Mouse (Mus musculus) heart, postnatal 0 days (tissue): ENCODE results near the gene Card11. TPM values are rescaled to one million over a fixed set of nuclear protein-coding genes. Genes with fewer than 3 reads are reported as not detected.

ENCODE experiments used
- ATAC-seq: fragments of 200-750 bp; cut with Nextera tagmentation; 2 replicates; pipeline ENCODE4 v1.8.0; 2017; ENCODE audit warnings: low read depth, moderate number of reproducible peaks, moderate library complexity; ENCODE audit not compliant: insufficient read depth
- DNase-seq: peaks from one replicate; pipeline ENCODE4 v3.0.0-alpha.2; 2016; ENCODE audit warnings: low spot score
- H3K27ac ChIP-seq: fragments of 300-500 bp; sonication (generic); 2 replicates; pipeline ENCODE4 v1.5.1; 2014; ENCODE audit warnings: low read depth, mild to moderate bottlenecking
- H3K27me3 ChIP-seq: fragments of 300-500 bp; sonication (generic); 2 replicates; pipeline ENCODE4 v1.6.1; 2014; ENCODE audit warnings: low read length, mixed read lengths; ENCODE audit not compliant: control insufficient read depth, insufficient read depth
- H3K36me3 ChIP-seq: fragments of 300-500 bp; sonication (generic); replicated peaks from 2 replicates; pipeline ENCODE4 v1.6.1; 2014; ENCODE audit warnings: low read length, mixed read lengths; ENCODE audit not compliant: control insufficient read depth, insufficient read depth
- H3K4me1 ChIP-seq: fragments of 300-500 bp; sonication (generic); 2 replicates; pipeline ENCODE4 v1.6.1; 2014; ENCODE audit warnings: antibody characterized with exemption; ENCODE audit not compliant: control insufficient read depth, insufficient read depth
- H3K4me2 ChIP-seq: fragments of 300-500 bp; sonication (generic); 2 replicates; pipeline ENCODE4 v1.6.1; 2014; ENCODE audit warnings: low read depth, mild to moderate bottlenecking, low read length, moderate library complexity
- H3K4me3 ChIP-seq: fragments of 300-500 bp; sonication (generic); 2 replicates; pipeline ENCODE4 v1.5.1; 2014; ENCODE audit warnings: low read depth, low read length
- H3K9ac ChIP-seq: fragments of 300-500 bp; sonication (generic); replicated peaks from 2 replicates; pipeline ENCODE4 v1.6.1; 2014; ENCODE audit warnings: low read depth, low read length, mixed read lengths
- H3K9me3 ChIP-seq: fragments of 300-500 bp; sonication (generic); replicated peaks from 2 replicates; pipeline ENCODE4 v1.6.1; 2016; ENCODE audit warnings: low read length; ENCODE audit not compliant: control insufficient read depth
- CTCF ChIP-seq: IDR thresholded peaks from 2 replicates; pipeline ENCODE4 v1.5.1; 2016; ENCODE audit warnings: antibody characterized with exemption, control low read depth, low read depth
- EP300 ChIP-seq: IDR thresholded peaks from 2 replicates; pipeline ENCODE4 v1.6.1; 2016; ENCODE audit warnings: antibody characterized with exemption, low read depth
- WGBS: fragments of 180-500 bp; shearing (Covaris S2); extraction: QIAGEN DNeasy Blood & Tissue Kit; methylation state at CpG from one replicate; pipeline ENCODE4 v1.1.7; 2014; 5-methylcytosine and 5-hydroxymethylcytosine counted together
- polyA plus RNA-seq: library from polyadenylated mRNA; unstranded; fragments of >200 nt; fragmentation: Nextera tagmentation; extraction: Ambion mirVana; gene quantifications from 2 replicates; pipeline ENCODE4 v1.2.1, GENCODE M21; 2015
- total RNA-seq: library from RNA; depleted of rRNA; stranded (reverse); fragments of >200 nt; gene quantifications from 2 replicates; pipeline ENCODE4 v1.2.3, GENCODE M21; 2014; ENCODE audit warnings: low replicate concordance

Gene Card11
- total and polyA plus RNA-seq, 2 experiments from 2014 or later: 0.45 TPM; not detected in 1

GRCm38 (mm10) chr5:140948009-140948408, 52.4 kb downstream of the Card11 start:
- Histone ChIP-seq H3K4me1 (no peaks in the 10 kb centered on the region), H3K9ac (no peak overlapping the region), H3K36me3 (no peaks in the 10 kb centered on the region), H3K27me3 (no peaks in the 10 kb centered on the region), H3K4me3 (no peak overlapping the region), H3K4me2 (peak overlapping the region; percentile 7; the same call in 1 of the 2 replicates), H3K9me3 (no peaks in the 10 kb centered on the region), H3K27ac (peak overlapping the region; percentile 15; the same call in 1 of the 2 replicates)
- DNase-seq: no peak
- TF ChIP-seq EP300: no peak
- no peak for TF ChIP-seq CTCF
- WGBS: 26% methylated on average over 10 of the region's 10 CpGs
- ATAC-seq: peak; percentile 58; the same call in 1 of the 2 replicates

DNA sequence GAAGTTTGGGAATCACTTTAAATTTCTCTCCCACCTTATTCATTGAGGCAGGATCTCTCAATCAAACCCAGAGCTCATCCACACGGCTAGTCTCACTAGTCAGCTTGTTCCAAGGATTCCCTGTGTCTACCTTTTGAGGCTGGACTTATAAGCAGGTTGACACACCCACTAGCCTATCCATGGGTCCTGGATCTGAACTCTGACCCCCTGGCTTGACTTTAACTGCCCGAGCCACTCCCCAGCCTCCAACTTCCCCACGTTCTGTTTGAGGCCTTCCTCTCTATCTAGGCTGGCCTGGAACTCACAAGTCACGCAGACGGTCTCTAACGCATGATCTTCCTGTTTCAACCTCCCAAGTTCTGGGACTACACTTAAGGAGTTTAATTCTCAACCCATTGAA, 54.3 kb downstream of the Card11 start:
- no peak for TF ChIP-seq EP300
- H3K9me3 ChIP-seq: no peaks in the 10 kb centered on the region
- no peaks in the 10 kb centered on the region for H3K4me1 ChIP-seq

GRCm38 (mm10) chr5:140944382-140945125, 55.8 kb downstream of the Card11 start:
- no peak overlapping the region for H3K4me3 ChIP-seq
- no peak overlapping the region for H3K9ac ChIP-seq
- H3K36me3 ChIP-seq: no peaks in the 10 kb centered on the region
- H3K4me1 ChIP-seq: no peaks in the 10 kb centered on the region
- ATAC-seq (no peak), DNase-seq (no peak)
- H3K4me2 ChIP-seq: no peak overlapping the region
- no peaks in the 10 kb centered on the region for H3K27me3 ChIP-seq
- no peaks in the 10 kb centered on the region for H3K9me3 ChIP-seq
- H3K27ac ChIP-seq: no peak overlapping the region
- TF ChIP-seq CTCF (no peak), EP300 (no peak)
- 74% methylated on average over 18 of the region's 18 CpGs for WGBS

More for the DNA sequence above, 54.3 kb downstream of the Card11 start:
- no peak overlapping the region for H3K9ac ChIP-seq
- WGBS: 83% methylated on average over 6 of the region's 6 CpGs
- no peak overlapping the region for H3K27ac ChIP-seq
- H3K36me3 ChIP-seq: no peaks in the 10 kb centered on the region
- H3K4me2 ChIP-seq: no peak overlapping the region
- ATAC-seq: no peak
- H3K27me3 ChIP-seq: no peaks in the 10 kb centered on the region
- no peak overlapping the region for H3K4me3 ChIP-seq
- no peak for DNase-seq

- Histone ChIP-seq H3K4me2 (no peak overlapping the region), H3K9ac (no peak overlapping the region), H3K4me1 (no peaks in the 10 kb centered on the region), H3K27ac (no peak overlapping the region), H3K27me3 (no peaks in the 10 kb centered on the region), H3K36me3 (no peaks in the 10 kb centered on the region), H3K9me3 (no peaks in the 10 kb centered on the region), H3K4me3 (no peak overlapping the region)
- ATAC-seq: no peak
- DNase-seq: no peak
- TF ChIP-seq CTCF (no peak), EP300 (no peak)
- 74% methylated on average over 14 of the region's 14 CpGs for WGBS
Observed at GRCm38 (mm10) chr5:140940923-140941491, 59.4 kb downstream of the Card11 start.

- TF ChIP-seq EP300 (no peak), CTCF (no peak)
- no peaks in the 10 kb centered on the region for H3K36me3 ChIP-seq
- no peaks in the 10 kb centered on the region for H3K4me1 ChIP-seq
- no peaks in the 10 kb centered on the region for H3K27me3 ChIP-seq
- 50% methylated on average over 5 of the region's 5 CpGs for WGBS
- H3K4me3 ChIP-seq: no peak overlapping the region
- no peak overlapping the region for H3K9ac ChIP-seq
- no peak overlapping the region for H3K27ac ChIP-seq
- no peak overlapping the region for H3K4me2 ChIP-seq
- DNase-seq: no peak
- H3K9me3 ChIP-seq: no peaks in the 10 kb centered on the region
- ATAC-seq: no peak
Observed at GRCm38 (mm10) chr5:140940257-140940922, 60.0 kb downstream of the Card11 start.
